Mouse (Mus musculus): Measurements from ENCODE around the gene Cplx2.

Cplx2 gene

DNA sequence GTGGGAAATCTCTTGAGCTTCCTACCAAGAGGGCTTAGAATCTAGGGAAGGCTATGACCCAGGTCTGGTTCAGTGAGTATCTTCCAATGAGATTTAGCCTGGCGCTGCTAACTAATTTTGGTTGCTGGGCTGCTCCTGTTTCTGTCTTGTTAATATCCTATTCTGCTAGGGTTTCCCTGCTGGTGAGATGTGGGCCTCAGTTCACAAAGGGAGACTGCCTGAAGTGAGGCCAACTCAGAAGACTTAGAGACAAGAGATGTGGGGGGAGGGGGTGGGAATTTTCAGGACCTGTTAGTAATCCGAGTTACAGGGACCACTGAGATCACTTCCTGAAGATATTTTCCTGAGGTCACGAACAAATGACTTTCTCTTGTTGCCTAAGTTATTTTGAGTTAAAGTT, 33.1 kb downstream of the Cplx2 start:
- no peak for DNase-seq

DNA sequence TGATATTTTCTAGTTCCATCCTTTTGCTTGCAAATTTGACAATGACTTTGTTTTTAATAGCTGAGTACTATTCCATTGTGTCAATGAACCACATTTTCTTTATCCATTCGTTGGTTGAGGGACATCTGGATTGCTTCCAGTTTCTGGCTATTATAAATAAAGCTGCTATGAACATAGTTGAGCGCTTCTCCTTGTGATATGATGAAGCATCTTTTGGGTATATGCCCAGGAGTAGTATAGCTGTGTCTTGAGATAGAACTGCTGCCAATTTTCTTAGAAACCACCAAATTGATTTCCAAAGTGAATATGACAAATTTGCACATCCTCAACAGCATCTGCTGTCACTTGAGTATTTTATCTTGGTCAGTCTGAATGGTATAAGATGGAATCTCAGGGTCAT, 34.7 kb downstream of the Cplx2 start:
- no peak for DNase-seq

DNA sequence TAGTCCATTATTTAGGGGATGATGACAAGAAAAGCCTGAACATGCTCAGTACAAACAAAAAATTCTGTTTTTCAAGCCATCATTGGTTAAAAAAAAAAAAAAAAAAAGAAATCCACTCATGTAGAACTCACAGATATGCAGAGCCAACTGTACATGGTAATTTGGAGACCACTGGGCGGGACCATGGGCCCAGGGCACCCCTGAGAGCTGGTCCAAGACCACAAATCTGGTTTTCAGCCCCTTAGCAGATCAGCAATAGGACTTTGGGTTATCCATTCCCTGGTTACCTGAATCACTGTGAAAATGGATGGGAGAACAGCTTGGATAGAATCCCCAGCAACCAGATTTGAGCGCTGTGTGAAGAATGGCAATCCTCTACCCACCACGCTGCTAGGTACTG, 40.5 kb downstream of the Cplx2 start:
- no peak for DNase-seq

DNA sequence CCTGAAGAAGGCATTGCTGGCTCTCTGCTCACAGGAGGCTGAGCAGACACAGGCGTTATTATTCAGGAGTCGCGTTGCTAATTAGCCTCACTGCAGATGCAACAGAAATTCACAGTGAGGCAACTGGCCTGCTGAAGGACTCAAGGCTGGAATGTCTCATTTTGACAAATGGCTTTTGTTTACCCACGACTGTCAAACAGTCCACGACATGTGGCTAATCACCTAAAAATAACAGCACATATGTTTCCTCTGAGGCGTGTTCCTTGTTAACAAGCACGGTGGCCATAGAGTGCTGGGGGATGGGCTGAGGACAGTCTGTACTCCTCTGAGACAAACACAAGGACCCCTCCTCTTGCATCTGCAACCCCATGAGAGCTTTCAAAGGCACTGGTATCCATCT, 41.1 kb downstream of the Cplx2 start:
- no peak for DNase-seq

DNA sequence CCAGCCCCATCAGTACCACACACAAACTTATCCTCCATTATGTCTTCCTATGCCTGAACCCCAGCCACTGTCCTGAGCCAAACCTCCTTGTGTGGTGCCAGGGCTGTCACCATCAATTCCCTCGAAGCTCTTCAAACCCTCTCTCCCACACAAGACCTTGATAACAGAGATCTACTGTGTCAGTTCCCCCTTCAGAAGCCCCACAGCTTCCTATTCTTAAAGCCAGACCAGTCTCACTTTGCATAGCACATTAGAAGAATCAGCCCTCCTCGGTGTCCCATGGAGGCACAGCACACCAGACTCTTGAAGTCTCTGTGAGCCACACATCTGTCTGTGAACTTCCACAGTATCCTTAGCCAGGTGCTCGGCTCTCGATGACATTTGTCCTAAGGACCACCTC, 41.6 kb downstream of the Cplx2 start:
- DNase-seq: no peak

DNA sequence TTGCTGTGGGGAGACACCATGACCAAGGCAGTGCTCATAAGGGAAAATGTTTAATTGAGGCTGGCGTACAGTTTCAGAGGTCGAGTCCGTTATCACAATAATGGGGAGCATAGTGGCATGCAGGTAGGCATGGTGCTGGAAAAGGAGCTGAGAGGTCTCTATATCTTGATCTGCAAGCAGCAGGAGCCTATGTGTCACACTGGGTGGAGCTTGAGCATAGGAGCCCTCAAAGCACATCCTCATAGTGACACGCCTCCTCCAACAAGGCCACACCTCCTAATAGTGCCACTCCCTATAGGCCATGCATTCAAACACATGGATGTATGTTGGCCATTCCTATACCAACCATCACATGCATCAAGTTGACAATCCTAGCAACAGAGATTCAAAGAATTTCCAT, 43.9 kb downstream of the Cplx2 start:
- DNase-seq: no peak

DNA sequence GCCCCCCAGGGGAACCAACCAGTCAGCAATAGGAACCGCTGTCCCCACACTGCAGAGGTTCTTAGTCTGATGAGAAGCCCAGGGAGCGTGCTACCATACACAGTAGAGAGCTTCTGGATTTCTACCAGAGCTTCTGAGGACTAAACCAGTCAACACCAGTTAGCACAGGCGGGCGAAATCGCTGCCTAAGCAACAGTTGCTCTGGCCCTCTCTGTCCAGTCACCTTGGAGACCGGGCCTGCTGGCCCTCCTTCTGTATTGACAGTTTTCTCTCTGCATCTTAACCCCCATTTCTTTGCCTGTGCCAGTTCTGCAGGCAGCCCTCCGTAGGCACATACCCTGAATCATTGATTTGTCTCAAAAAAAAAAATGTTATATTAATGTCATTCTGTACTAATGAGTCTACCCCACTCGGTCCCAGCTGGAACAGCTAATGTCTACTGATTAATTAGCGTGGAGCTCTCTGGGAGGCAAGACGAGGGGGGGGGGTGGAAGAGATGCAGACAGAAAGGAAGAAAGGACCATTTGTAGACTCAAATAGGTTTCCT, 47.7 kb downstream of the Cplx2 start:
- no peak for DNase-seq

DNA sequence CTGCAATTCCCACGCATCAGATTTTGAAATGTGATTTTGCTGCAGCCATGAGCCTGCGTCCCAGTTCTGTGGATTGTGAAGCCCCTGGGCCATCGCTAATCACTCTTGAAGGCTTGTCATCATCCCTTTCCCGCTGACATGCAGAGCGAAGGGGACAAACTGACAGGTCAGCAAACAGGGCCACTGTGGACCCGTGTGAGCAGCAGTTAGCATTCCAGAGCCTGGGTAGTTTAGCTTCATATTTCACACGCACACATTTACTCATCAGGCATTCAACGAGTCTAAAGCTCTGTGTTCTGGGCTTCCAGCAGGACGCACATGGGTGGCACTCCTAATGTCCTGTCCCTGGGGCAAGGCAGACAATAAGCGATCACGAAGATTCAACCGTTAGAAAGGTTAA, 49.1 kb downstream of the Cplx2 start:
- DNase-seq: no peak

DNA sequence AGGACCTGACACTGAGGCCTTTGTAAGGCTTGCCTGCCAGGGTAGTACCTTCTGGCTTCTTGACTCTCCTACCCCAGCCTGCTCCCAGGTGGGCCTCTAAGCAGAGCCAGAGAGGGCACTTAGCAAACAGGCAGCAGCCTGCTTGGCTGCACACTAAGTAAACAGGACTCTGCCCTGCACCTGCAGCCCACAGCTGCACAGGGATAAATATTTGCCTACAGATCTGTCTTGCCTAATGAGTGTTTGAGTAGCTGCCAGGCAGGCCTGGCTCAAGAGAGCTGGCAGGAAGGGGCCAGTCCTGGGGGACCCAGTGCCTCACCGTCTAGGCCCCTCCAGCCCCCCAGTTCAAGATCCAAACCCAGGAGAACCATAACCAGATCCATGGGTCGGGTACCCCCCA, 54.1 kb downstream of the Cplx2 start:
- DNase-seq: no peak

DNA sequence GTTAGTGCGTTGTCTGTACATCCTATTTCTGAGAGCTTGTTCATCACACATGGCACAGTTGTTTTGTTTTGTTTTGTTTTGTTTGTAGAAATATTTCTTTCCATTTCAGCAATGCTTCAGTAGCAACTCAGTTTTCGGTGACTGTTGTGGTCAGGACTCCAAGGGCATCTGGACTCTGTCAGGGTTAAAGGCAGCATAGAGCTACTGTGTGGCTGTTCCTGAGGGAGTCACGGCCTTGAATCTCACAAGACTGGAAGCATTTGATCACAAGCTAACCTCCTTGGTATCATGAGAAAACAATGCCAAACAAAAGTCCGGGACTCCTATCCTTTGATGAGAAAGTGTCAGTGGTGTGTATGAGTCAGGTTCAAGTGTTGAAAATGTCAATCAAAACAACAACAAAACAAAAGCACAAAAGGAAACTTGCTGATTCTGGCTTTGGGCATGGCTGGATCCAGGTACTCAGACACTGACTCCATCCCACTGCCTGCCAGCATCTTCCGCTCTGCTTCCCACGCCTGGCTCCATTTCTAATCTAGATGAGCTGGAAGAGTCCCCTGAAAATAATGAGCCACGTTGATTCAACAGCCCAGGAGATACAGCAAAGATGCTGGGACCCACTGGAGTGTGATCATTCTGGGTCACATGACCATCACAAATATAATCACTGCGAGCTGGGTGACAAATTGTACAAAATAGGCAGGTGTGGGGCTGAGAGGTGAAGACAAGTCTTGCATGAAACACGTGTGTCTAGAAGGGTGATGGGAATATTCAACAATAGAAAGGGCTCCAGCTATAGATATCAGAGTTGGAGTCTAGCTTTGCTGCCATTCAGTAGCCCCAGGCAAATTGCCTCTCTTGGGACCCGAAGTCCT, 55.9 kb downstream of the Cplx2 start:
- no peak for DNase-seq

DNA sequence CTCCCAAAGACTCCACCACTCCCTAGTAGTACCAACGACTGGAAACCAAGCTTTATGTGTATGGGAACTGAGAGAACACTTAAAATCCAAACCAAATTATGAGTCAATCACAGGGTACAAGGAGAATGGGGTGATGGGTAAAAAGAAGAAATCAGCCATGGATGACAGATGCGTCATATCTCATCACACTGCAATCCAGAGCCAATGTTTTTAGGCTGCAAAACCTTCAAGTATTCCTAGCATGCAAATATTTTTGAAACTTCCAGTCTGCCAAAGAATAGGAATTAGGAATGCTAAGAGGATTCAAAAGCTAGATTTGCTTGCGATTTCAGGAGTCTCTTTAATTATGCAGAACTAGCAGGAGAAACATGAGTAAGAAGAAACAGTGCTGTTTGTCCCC, 57.6 kb downstream of the Cplx2 start:
- no peak for DNase-seq

DNA sequence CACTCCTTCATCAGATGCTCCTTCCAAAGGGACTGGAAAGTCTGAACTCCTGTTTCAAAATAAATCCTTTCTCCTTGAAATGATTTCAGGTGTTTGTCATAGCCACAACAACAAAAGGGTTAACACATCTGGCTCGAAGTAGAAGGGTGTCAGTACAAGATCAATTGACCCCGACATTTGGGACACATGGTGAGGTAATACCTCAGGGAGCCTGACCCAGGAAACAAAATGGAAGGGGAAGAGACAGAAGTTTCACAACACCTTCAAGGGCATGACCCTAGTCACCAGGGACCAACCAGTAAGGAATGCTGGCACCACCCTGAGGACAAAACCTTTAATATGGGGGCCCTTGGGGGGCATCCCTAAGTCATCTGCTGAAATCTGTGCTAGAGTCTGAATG, 58.9 kb downstream of the Cplx2 start:
- DNase-seq: no peak

DNA sequence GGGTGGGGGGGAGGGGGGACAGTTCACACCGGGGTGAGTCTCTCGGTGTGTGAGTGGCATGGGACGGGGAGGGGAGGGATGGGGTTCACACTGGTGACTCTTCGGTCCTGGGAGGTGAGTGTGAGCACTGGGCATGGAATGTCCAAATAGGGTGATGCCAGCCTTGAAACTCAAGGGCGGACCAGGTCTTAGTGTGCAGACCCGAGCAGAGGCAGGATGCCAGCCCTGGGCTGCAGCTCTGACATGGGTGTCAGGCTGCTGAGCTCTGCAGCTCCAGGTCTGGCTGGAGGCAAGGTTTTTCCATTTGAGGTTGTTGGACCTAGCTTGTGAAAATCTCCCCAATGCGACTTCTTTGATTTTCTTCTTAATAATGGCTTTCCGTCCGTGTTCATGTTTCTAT, 60.0 kb downstream of the Cplx2 start:
- no peak for DNase-seq

Data from right cerebral cortex, postnatal 4 days (tissue).